Mouse (Mus musculus) CH12.LX (cell line): Measurements from ENCODE around the gene Them4. TPM values are rescaled to one million over a fixed set of nuclear protein-coding genes. Genes with fewer than 3 reads are reported as not detected.

Source experiments
- DNase-seq: peaks from one replicate; pipeline ENCODE4 v3.0.0-alpha.2; 2013; ENCODE audit errors: extremely low read depth
- H3K27ac ChIP-seq: 2 replicates; pipeline ENCODE4 v1.5.1; 2012; ENCODE audit warnings: low read depth, mild to moderate bottlenecking, control low read depth, moderate library complexity; ENCODE audit not compliant: insufficient read depth
- H3K27me3 ChIP-seq: replicated peaks from 2 replicates; pipeline ENCODE3; 2012; ENCODE audit warnings: inconsistent platforms
- H3K36me3 ChIP-seq, 2 experiments: replicated peaks in 1 of 2; 2 replicates each; pipeline versions ENCODE3 to v1.6.1; 2012; ENCODE audit warnings: inconsistent platforms in 1 of 2, low read length in 1 of 2, mild to moderate bottlenecking in 1 of 2, mixed read lengths in 1 of 2, moderate library complexity in 1 of 2; ENCODE audit not compliant: control insufficient read depth in 1 of 2, insufficient read depth in 1 of 2
- H3K4me1 ChIP-seq, 2 experiments: 2 replicates each; pipeline ENCODE4 v1.6.1; 2012; ENCODE audit warnings: inconsistent platforms in 1 of 2, moderate library complexity in 1 of 2; ENCODE audit not compliant: insufficient read depth in 2 of 2, control insufficient read depth in 1 of 2
- H3K4me2 ChIP-seq: 2 replicates; pipeline ENCODE4 v1.6.1; 2012; ENCODE audit warnings: low read depth, mild to moderate bottlenecking, control low read depth; ENCODE audit not compliant: poor library complexity, insufficient read depth, severe bottlenecking
- H3K4me3 ChIP-seq, 3 experiments: fragments of 150-350 bp in 1 of 3; sonication (generic) in 1 of 3; replicated peaks in 1 of 3; 2 replicates each; pipeline versions ENCODE3 to v1.5.1; 2011 to 2012; ENCODE audit warnings: low read depth in 2 of 3, low read length in 2 of 3, mild to moderate bottlenecking in 2 of 3, moderate library complexity in 2 of 3, control low read depth in 1 of 3, improper control_type of control experiment in 1 of 3, inconsistent platforms in 1 of 3, mixed read lengths in 1 of 3; ENCODE audit not compliant: poor library complexity in 1 of 3
- H3K79me2 ChIP-seq: replicated peaks from 2 replicates; pipeline ENCODE4 v1.6.1; 2012; ENCODE audit warnings: mild to moderate bottlenecking, moderate library complexity; ENCODE audit not compliant: control insufficient read depth, poor library complexity, insufficient read depth, severe bottlenecking; ENCODE audit errors: extremely low read depth
- H3K9ac ChIP-seq: 2 replicates; pipeline ENCODE4 v1.6.1; 2012; ENCODE audit warnings: low read depth, mild to moderate bottlenecking, control low read depth, moderate library complexity; ENCODE audit not compliant: insufficient read depth
- H3K9me3 ChIP-seq: replicated peaks from 2 replicates; pipeline ENCODE3; 2012; ENCODE audit warnings: low read length, inconsistent platforms, mixed read lengths
- CTCF ChIP-seq, 2 experiments: IDR thresholded peaks in 1 of 2; conservative IDR thresholded peaks in 1 of 2; 2 replicates each; pipeline ENCODE4 v1.5.1; 2011 to 2012; ENCODE audit warnings: low read depth in 2 of 2, low read length in 2 of 2, improper control_type of control experiment in 1 of 2, inconsistent platforms in 1 of 2, mild to moderate bottlenecking in 1 of 2, moderate library complexity in 1 of 2
- EP300 ChIP-seq: IDR thresholded peaks from 2 replicates; pipeline ENCODE4 v1.6.1; 2011; ENCODE audit warnings: low read length, improper control_type of control experiment
- ETS1 ChIP-seq: conservative IDR thresholded peaks from 2 replicates; pipeline ENCODE4 v1.6.1; 2012; ENCODE audit warnings: low read depth, mild to moderate bottlenecking, inconsistent platforms, low read length, improper control_type of control experiment, moderate library complexity
- HCFC1 ChIP-seq: IDR thresholded peaks from 2 replicates; pipeline ENCODE4 v1.6.1; 2012; ENCODE audit warnings: low read depth, mild to moderate bottlenecking, inconsistent platforms, low read length, improper control_type of control experiment
- IRF4 ChIP-seq: IDR thresholded peaks from 2 replicates; pipeline ENCODE4 v1.6.1; 2014; ENCODE audit warnings: low read depth, mild to moderate bottlenecking, inconsistent platforms, low read length, improper control_type of control experiment
- MAFK ChIP-seq: IDR thresholded peaks from 2 replicates; pipeline ENCODE4 v1.6.1; 2011; ENCODE audit warnings: low read length, improper control_type of control experiment; ENCODE audit not compliant: insufficient replicate concordance
- MAX ChIP-seq: IDR thresholded peaks from 2 replicates; pipeline ENCODE4 v1.6.1; 2011; ENCODE audit warnings: low read length, improper control_type of control experiment
- MEF2A ChIP-seq: IDR thresholded peaks from 2 replicates; pipeline ENCODE4 v1.6.1; 2014; ENCODE audit warnings: low read depth, mild to moderate bottlenecking, inconsistent platforms, low read length, improper control_type of control experiment, borderline replicate concordance
- MXI1 ChIP-seq: IDR thresholded peaks from 2 replicates; pipeline ENCODE4 v1.6.1; 2011; ENCODE audit warnings: mild to moderate bottlenecking, low read depth, low read length, improper control_type of control experiment
- MYC ChIP-seq: IDR thresholded peaks from 2 replicates; pipeline ENCODE4 v1.6.1; 2011; ENCODE audit warnings: low read depth, mild to moderate bottlenecking, improper control_type of control experiment, low read length
- NELFE ChIP-seq: IDR thresholded peaks from 2 replicates; pipeline ENCODE4 v1.6.1; 2011; ENCODE audit warnings: low read depth, low read length, improper control_type of control experiment
- PAX5 ChIP-seq: IDR thresholded peaks from 2 replicates; pipeline ENCODE4 v1.6.1; 2012; ENCODE audit warnings: low read length, inconsistent platforms, mixed read lengths
- POLR2A ChIP-seq: IDR thresholded peaks from 2 replicates; pipeline ENCODE4 v1.6.1; 2011; ENCODE audit warnings: low read depth, mild to moderate bottlenecking, improper control_type of control experiment, low read length
- POLR2AphosphoS2 ChIP-seq: IDR thresholded peaks from 2 replicates; pipeline ENCODE4 v1.6.1; 2011; ENCODE audit warnings: low read depth, low read length, improper control_type of control experiment
- RAD21 ChIP-seq: IDR thresholded peaks from 2 replicates; pipeline ENCODE4 v1.6.1; 2011; ENCODE audit warnings: low read depth, mild to moderate bottlenecking, low read length, improper control_type of control experiment, moderate library complexity
- SMC3 ChIP-seq: IDR thresholded peaks from 2 replicates; pipeline ENCODE4 v1.6.1; 2011; ENCODE audit warnings: low read depth, low read length, improper control_type of control experiment
- TCF12 ChIP-seq: IDR thresholded peaks from 2 replicates; pipeline ENCODE4 v1.6.1; 2014; ENCODE audit warnings: low read depth, mild to moderate bottlenecking, inconsistent platforms, low read length, improper control_type of control experiment
- UBTF ChIP-seq: IDR thresholded peaks from 2 replicates; pipeline ENCODE4 v1.6.1; 2012; ENCODE audit warnings: low read depth, mild to moderate bottlenecking, inconsistent platforms, low read length, improper control_type of control experiment, moderate library complexity
- USF1 ChIP-seq: IDR thresholded peaks from 2 replicates; pipeline ENCODE4 v1.6.1; 2014; ENCODE audit warnings: low read depth, mild to moderate bottlenecking, inconsistent platforms, low read length, improper control_type of control experiment
- ZMIZ1 ChIP-seq: IDR thresholded peaks from 2 replicates; pipeline ENCODE4 v1.6.1; 2012; ENCODE audit warnings: low read depth, mild to moderate bottlenecking, inconsistent platforms, low read length, improper control_type of control experiment
- ZNF384 ChIP-seq: IDR thresholded peaks from 2 replicates; pipeline ENCODE4 v1.6.1; 2012; ENCODE audit warnings: low read depth, low read length, improper control_type of control experiment, inconsistent platforms
- dilution Hi-C: fragments of 300-500 bp; cut with MboI; formaldehyde crosslinking; loops from 2 replicates; pipeline ENCODE4 v1.14.3; 2020; ENCODE audit warnings: low sequenced_read_pairs; ENCODE audit not compliant: extremely low pct_unique_long_range_greater_than_20kb, extremely low pct_ligation_motif_present
- in situ Hi-C: fragments of 300-500 bp; cut with MboI; formaldehyde crosslinking; loops from 3 replicates; pipeline ENCODE4 v1.14.3; 2019; ENCODE audit warnings: low sequenced_read_pairs, low pct_ligation_motif_present, low pct_unique_long_range_greater_than_20kb, mixed read lengths
- polyA plus RNA-seq: library from polyadenylated mRNA; unstranded; fragments of >175 nt; gene quantifications from 2 replicates; pipeline ENCODE4 v1.2.1, GENCODE M21; 2012; ENCODE audit warnings: low read depth; ENCODE audit not compliant: insufficient read length
- total RNA-seq, 2 experiments: library from RNA; depleted of rRNA; stranded (reverse); fragments of 300-350 nt in 1 of 2; fragments of >200 nt in 1 of 2; gene quantifications; 2 replicates each; pipeline ENCODE4 v1.2.3; 2012 to 2014

The Them4 gene
- total and polyA plus RNA-seq, 3 experiments = 2.4 to 7.2 (median 3.6) TPM

DNA sequence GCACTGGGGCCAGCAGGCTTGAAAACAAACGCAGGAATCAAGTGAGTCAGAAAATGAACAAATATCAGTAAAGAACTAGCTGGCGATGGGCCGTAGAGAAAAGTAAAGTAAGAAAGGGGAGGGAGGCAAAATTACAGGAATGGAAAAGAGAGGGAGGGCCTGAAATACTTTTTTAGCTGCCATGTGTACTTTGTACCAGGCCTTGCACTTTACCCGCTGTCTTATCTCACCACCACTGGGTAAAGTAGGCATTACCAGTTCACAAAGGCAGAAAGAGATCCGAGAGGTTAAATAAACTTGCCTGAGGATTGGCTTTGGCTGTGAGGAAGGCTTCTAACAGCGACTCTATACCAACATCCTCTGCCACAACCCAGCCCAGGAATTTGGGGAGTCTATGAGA lies 57.6 kb downstream of the Them4 start:
- no peak overlapping the region for H3K4me3 ChIP-seq
- dilution Hi-C loops = no loop called here
- H3K9ac ChIP-seq = no peak overlapping the region
- H3K79me2 ChIP-seq = no peaks in the 10 kb centered on the region
- no peaks in the 10 kb centered on the region for H3K27me3 ChIP-seq
- no peak overlapping the region for H3K4me2 ChIP-seq
- TF ChIP-seq NELFE (0 out of 2 replicates have a peak, but pooled peaks have one; percentile 1), MEF2A (no peak)
- peaks cover 10% of the 10 kb centered on the region for H3K9me3 ChIP-seq
- in situ Hi-C loops = no loop called here
- peaks cover 0 to 11% of the 10 kb centered on the region in 2 experiments for H3K36me3 ChIP-seq
- H3K27ac ChIP-seq = no peak overlapping the region
- H3K4me1 ChIP-seq = peaks cover 0 to 12% of the 10 kb centered on the region in 2 experiments; a peak in 2 of 4 replicates
- DNase-seq = no peak

DNA sequence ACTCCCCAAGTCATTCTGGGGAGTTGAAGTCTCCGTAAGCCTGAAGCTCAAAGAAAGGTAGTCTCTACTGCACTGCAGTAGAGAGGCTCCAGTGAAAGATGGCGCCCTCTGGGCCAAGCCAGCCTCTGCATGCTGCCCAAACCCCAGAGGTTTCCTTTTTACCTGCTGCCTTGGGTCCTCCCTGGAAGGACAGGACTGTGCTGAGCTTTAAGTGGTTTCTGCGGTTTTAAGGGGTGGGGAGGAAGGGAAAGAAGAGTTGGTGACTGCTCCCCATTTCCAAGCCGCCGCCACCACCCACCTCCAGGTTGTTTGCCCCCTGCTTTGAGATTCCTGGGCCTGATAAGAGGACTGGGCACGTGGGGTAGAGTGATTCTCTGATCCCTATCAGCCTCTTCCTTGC lies 58.7 kb downstream of the Them4 start:
- H3K4me2 ChIP-seq = no peak overlapping the region
- H3K9ac ChIP-seq = no peak overlapping the region
- H3K79me2 ChIP-seq = no peaks in the 10 kb centered on the region
- H3K27me3 ChIP-seq = no peaks in the 10 kb centered on the region
- dilution Hi-C loops (no loop called here), in situ Hi-C loops (no loop called here)
- H3K36me3 ChIP-seq = peaks cover 0 to 6% of the 10 kb centered on the region in 2 experiments
- TF ChIP-seq UBTF (no peak), IRF4 (no peak), POLR2A (no peak), MYC (no peak), HCFC1 (no peak), EP300 (no peak), SMC3 (no peak), ZNF384 (no peak), MEF2A (no peak), MAX (no peak), POLR2AphosphoS2 (no peak), TCF12 (no peak)
- no peak for DNase-seq
- peaks cover 4% of the 10 kb centered on the region for H3K9me3 ChIP-seq
- no peak overlapping the region for H3K4me3 ChIP-seq
- H3K27ac ChIP-seq = no peak overlapping the region
- H3K4me1 ChIP-seq = peaks cover under 1 to 18% of the 10 kb centered on the region in 2 experiments; a peak in 3 of 4 replicates

DNA sequence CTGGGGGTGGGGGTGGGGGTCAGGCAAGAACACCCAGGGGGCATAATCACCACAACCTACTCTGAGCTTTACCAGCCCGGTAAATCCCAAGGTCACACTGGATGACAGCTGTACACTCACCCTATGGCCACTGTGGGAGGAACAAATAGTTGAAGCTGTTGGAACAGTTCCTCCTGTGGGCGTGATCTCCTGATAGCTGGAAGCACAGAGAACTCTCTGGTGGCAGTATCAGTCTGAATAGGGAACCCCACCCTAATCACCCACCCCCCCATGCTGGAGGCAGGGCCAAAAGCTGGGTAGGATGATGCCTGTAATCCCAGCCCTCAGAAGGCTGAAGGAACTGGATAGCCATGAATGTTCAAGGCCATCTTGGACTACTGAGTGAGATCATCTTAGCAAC lies 59.8 kb downstream of the Them4 start:
- TF ChIP-seq ETS1 (no peak), CTCF (conservative IDR thresholded peaks at IDR 0.05 in 1 of 2, IDR thresholded peaks at IDR 0.05 in 1 of 2; ENCODE audit: low read depth in 2 of 2, low read length in 2 of 2) (no peak), MYC (no peak), MAFK (no peak), MXI1 (no peak), PAX5 (no peak), ZMIZ1 (no peak), USF1 (no peak), RAD21 (no peak), IRF4 (no peak), NELFE (no peak)
- TF ChIP-seq, all 38 proteins: peak for 0
- dilution Hi-C loops = no loop called here
- Histone ChIP-seq H3K9me3 (no peaks in the 10 kb centered on the region), H3K9ac (no peak overlapping the region), H3K27me3 (no peaks in the 10 kb centered on the region), H3K27ac (no peak overlapping the region), H3K4me3 (no peak overlapping the region), H3K4me2 (no peak overlapping the region), H3K79me2 (no peaks in the 10 kb centered on the region), H3K36me3 (no peaks in the 10 kb centered on the region), H3K4me1 (peaks cover 9 to 29% of the 10 kb centered on the region in 2 experiments)
- no peak for DNase-seq
- in situ Hi-C loops = no loop called here
